Mouse (Mus musculus) kidney, postnatal 0 days (tissue): ENCODE results near the gene Arhgap10. TPM values are rescaled to one million over a fixed set of nuclear protein-coding genes. Genes with fewer than 3 reads are reported as not detected.
A peak's percentile ranks its signal among the peaks of the same experiment; 100 is the strongest.

Source experiments
- ATAC-seq: fragments of 200-750 bp; cut with Nextera tagmentation; replicated peaks from 2 replicates; pipeline ENCODE4 v1.8.0; 2017; ENCODE audit warnings: low read depth, moderate number of reproducible peaks, moderate TSS enrichment, moderate library complexity; ENCODE audit not compliant: low FRiP score
- DNase-seq: peaks from one replicate; pipeline ENCODE4 v3.0.0-alpha.2; 2016; ENCODE audit warnings: low spot score
- H3K27ac ChIP-seq: fragments of 300-500 bp; sonication (generic); 2 replicates; pipeline ENCODE4 v1.5.1; 2014; ENCODE audit warnings: mild to moderate bottlenecking
- H3K27me3 ChIP-seq: fragments of 300-500 bp; sonication (generic); 2 replicates; pipeline ENCODE4 v1.6.1; 2014; ENCODE audit warnings: low read length, mixed read lengths; ENCODE audit not compliant: insufficient read depth
- H3K36me3 ChIP-seq: fragments of 300-500 bp; sonication (generic); 2 replicates; pipeline ENCODE4 v1.6.1; 2014; ENCODE audit warnings: low read length, mixed read lengths; ENCODE audit not compliant: insufficient read depth
- H3K4me1 ChIP-seq: fragments of 300-500 bp; sonication (generic); replicated peaks from 2 replicates; pipeline ENCODE4 v1.6.1; 2014; ENCODE audit warnings: antibody characterized with exemption, low read length, mixed read lengths; ENCODE audit not compliant: insufficient read depth
- H3K4me2 ChIP-seq: fragments of 300-500 bp; sonication (generic); 2 replicates; pipeline ENCODE4 v1.6.1; 2014; ENCODE audit warnings: mild to moderate bottlenecking, low read length, moderate library complexity, mixed read lengths
- H3K4me3 ChIP-seq: fragments of 300-500 bp; sonication (generic); replicated peaks from 2 replicates; pipeline ENCODE4 v1.5.1; 2014; ENCODE audit warnings: low read depth, low read length
- H3K9ac ChIP-seq: fragments of 300-500 bp; sonication (generic); 2 replicates; pipeline ENCODE4 v1.6.1; 2014; ENCODE audit warnings: low read depth, low read length
- H3K9me3 ChIP-seq: fragments of 300-500 bp; sonication (generic); replicated peaks from 2 replicates; pipeline ENCODE4 v1.6.1; 2016; ENCODE audit warnings: low read length, inconsistent platforms, mixed read lengths
- CTCF ChIP-seq: IDR thresholded peaks from 2 replicates; pipeline ENCODE4 v1.5.1; 2016; ENCODE audit warnings: antibody characterized with exemption, low read depth, mild to moderate bottlenecking, moderate library complexity
- WGBS: fragments of 180-500 bp; shearing (Covaris S2); extraction: QIAGEN DNeasy Blood & Tissue Kit; methylation state at CpG from one replicate; pipeline ENCODE4 v1.1.7; 2014; 5-methylcytosine and 5-hydroxymethylcytosine counted together
- polyA plus RNA-seq: library from polyadenylated mRNA; unstranded; fragments of >200 nt; fragmentation: Nextera tagmentation; extraction: Ambion mirVana; gene quantifications from 2 replicates; pipeline ENCODE4 v1.2.1, GENCODE M21; 2015

The Arhgap10 gene
- polyA plus RNA-seq, 1 experiment from 2014 or later, result 26.6 TPM

- H3K4me3 ChIP-seq, result no peak overlapping the region
- peaks cover 25% of the 10 kb centered on the region for H3K4me1 ChIP-seq
- TF ChIP-seq CTCF, result no peak
- no peaks in the 10 kb centered on the region for H3K27me3 ChIP-seq
- H3K36me3 ChIP-seq, result no peaks in the 10 kb centered on the region
- H3K9ac ChIP-seq, result no peak overlapping the region
- 0 out of 2 replicates have a peak, but pooled peaks have one; percentile 26 for ATAC-seq
- no peak overlapping the region for H3K27ac ChIP-seq
- peak; percentile 65 for DNase-seq
- no peaks in the 10 kb centered on the region for H3K9me3 ChIP-seq
- no peak overlapping the region for H3K4me2 ChIP-seq
- WGBS, result 44% methylated on average over 6 of the region's 6 CpGs
Observed at GRCm38 (mm10) chr8:77481791-77482190, 36.0 kb downstream of the Arhgap10 start.

GRCm38 (mm10) chr8:77479995-77480394, 37.8 kb downstream of the Arhgap10 start:
- TF ChIP-seq CTCF, result no peak

GRCm38 (mm10) chr8:77478913-77479273, 38.9 kb downstream of the Arhgap10 start:
- no peaks in the 10 kb centered on the region for H3K9me3 ChIP-seq
- no peak overlapping the region for H3K4me2 ChIP-seq
- WGBS, result 59% methylated on average over 2 of the region's 2 CpGs
- no peak overlapping the region for H3K4me3 ChIP-seq
- peak; percentile 53; the same call in 1 of the 2 replicates for ATAC-seq
- H3K27ac ChIP-seq, result peak overlapping the region; percentile 9; the same call in 1 of the 2 replicates
- H3K4me1 ChIP-seq, result peaks cover 8% of the 10 kb centered on the region
- no peak for TF ChIP-seq CTCF
- no peaks in the 10 kb centered on the region for H3K27me3 ChIP-seq
- no peak overlapping the region for H3K9ac ChIP-seq
- no peak for DNase-seq
- no peaks in the 10 kb centered on the region for H3K36me3 ChIP-seq

More at GRCm38 (mm10) chr8:77479995-77480394, 37.8 kb downstream of the Arhgap10 start:
- Histone ChIP-seq H3K4me3 (no peak overlapping the region), H3K36me3 (no peaks in the 10 kb centered on the region), H3K27ac (no peak overlapping the region), H3K9me3 (no peaks in the 10 kb centered on the region), H3K4me2 (no peak overlapping the region), H3K27me3 (no peaks in the 10 kb centered on the region), H3K9ac (no peak overlapping the region), H3K4me1 (peaks cover 14% of the 10 kb centered on the region)
- ATAC-seq (no peak), DNase-seq (no peak)
- 82% methylated on average over 9 of the region's 9 CpGs for WGBS

GRCm38 (mm10) chr8:77478155-77478912, 39.4 kb downstream of the Arhgap10 start:
- no peak overlapping the region for H3K4me2 ChIP-seq
- peak; percentile 15; the same call in 1 of the 2 replicates for TF ChIP-seq CTCF
- WGBS, result 65% methylated on average over 12 of the region's 12 CpGs
- ATAC-seq, result no peak
- no peaks in the 10 kb centered on the region for H3K36me3 ChIP-seq
- H3K27ac ChIP-seq, result peak overlapping the region; percentile 9; the same call in 1 of the 2 replicates
- DNase-seq, result no peak
- H3K4me1 ChIP-seq, result peaks cover 4% of the 10 kb centered on the region; the same call in 1 of the 2 replicates
- H3K9ac ChIP-seq, result no peak overlapping the region
- no peak overlapping the region for H3K4me3 ChIP-seq
- H3K9me3 ChIP-seq, result no peaks in the 10 kb centered on the region
- no peaks in the 10 kb centered on the region for H3K27me3 ChIP-seq

- H3K4me3 ChIP-seq, result no peak overlapping the region
- DNase-seq (no peak), ATAC-seq (no peak)
- H3K4me2 ChIP-seq, result no peak overlapping the region
- no peaks in the 10 kb centered on the region for H3K27me3 ChIP-seq
- no peak for TF ChIP-seq CTCF
- 72% methylated on average over 12 of the region's 12 CpGs for WGBS
- H3K9ac ChIP-seq, result no peak overlapping the region
- H3K27ac ChIP-seq, result no peak overlapping the region
- no peaks in the 10 kb centered on the region for H3K9me3 ChIP-seq
- H3K4me1 ChIP-seq, result peaks cover 4% of the 10 kb centered on the region; the same call in 1 of the 2 replicates
- no peaks in the 10 kb centered on the region for H3K36me3 ChIP-seq
Observed at GRCm38 (mm10) chr8:77477684-77478083, 40.1 kb downstream of the Arhgap10 start.

GRCm38 (mm10) chr8:77474614-77475013, 43.1 kb downstream of the Arhgap10 start:
- Histone ChIP-seq H3K36me3 (no peaks in the 10 kb centered on the region), H3K27me3 (no peaks in the 10 kb centered on the region), H3K9me3 (no peaks in the 10 kb centered on the region), H3K9ac (no peak overlapping the region), H3K4me1 (peaks cover 4% of the 10 kb centered on the region; the same call in 1 of the 2 replicates), H3K4me2 (no peak overlapping the region), H3K4me3 (no peak overlapping the region), H3K27ac (no peak overlapping the region)
- ATAC-seq (no peak), DNase-seq (no peak)
- 93% methylated on average over 5 of the region's 5 CpGs for WGBS
- no peak for TF ChIP-seq CTCF
